Mouse (Mus musculus): ENCODE measurements around the gene Btbd9. TPM values are rescaled to one million over a fixed set of nuclear protein-coding genes. Genes with fewer than 3 reads are reported as not detected.

The Btbd9 gene
- polyA plus RNA-seq, 1 experiment = 25.6 TPM

DNA sequence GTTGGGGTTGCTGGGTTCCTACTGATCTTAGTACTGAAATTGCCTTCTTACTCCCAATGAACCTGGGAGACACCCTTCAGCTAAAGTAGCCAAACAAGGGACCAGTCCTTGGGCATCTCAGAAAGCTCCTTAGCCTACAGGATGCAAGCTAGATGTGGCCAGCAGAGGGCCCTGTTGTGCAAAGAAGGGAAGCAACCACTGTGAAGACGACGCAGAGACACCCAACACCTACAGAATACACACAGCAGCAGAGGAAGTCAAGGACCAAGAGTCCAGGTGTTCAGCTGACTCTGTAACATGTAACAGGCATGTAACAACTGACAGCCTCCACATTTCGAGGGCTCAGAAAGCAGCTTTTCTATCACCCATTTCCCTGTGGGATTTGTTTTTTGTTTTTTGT, 16.8 kb downstream of the Btbd9 start:
- WGBS = 39% methylated on average over 3 of the region's 3 CpGs
- Histone ChIP-seq H3K4me1 (ENCODE audit: control insufficient read depth, insufficient read depth, low read length) (no peaks in the 10 kb centered on the region), H3K4me3 (ENCODE audit: insufficient read depth, low read depth, low read length) (no peak overlapping the region), H3K36me3 (ENCODE audit: control insufficient read depth, insufficient read depth, low read length) (no peaks in the 10 kb centered on the region), H3K27me3 (replicated peaks; ENCODE audit: control insufficient read depth, insufficient read depth, low read length) (no peaks in the 10 kb centered on the region), H3K27ac (ENCODE audit: insufficient read depth, low read depth, low read length) (no peak overlapping the region)
- peak; percentile 81 for DNase-seq
- TF ChIP-seq CTCF (conservative IDR thresholded peaks at IDR 0.05; ENCODE audit: insufficient read depth, insufficient read length, low read depth, low read length) (peak; percentile 84), POLR2A (IDR thresholded peaks at IDR 0.05; ENCODE audit: low read depth, low read length) (no peak)

GRCm38 (mm10) chr17:30558623-30559022, 17.7 kb downstream of the Btbd9 start:
- WGBS = 85% methylated on average over 2 of the region's 2 CpGs
- Histone ChIP-seq H3K27ac (ENCODE audit: insufficient read depth, low read depth, low read length) (no peak overlapping the region), H3K4me3 (ENCODE audit: insufficient read depth, low read depth, low read length) (no peak overlapping the region), H3K4me1 (ENCODE audit: control insufficient read depth, insufficient read depth, low read length) (no peaks in the 10 kb centered on the region), H3K27me3 (replicated peaks; ENCODE audit: control insufficient read depth, insufficient read depth, low read length) (no peaks in the 10 kb centered on the region), H3K36me3 (ENCODE audit: control insufficient read depth, insufficient read depth, low read length) (no peaks in the 10 kb centered on the region)
- DNase-seq = no peak
- TF ChIP-seq CTCF (conservative IDR thresholded peaks at IDR 0.05; ENCODE audit: insufficient read depth, insufficient read length, low read depth, low read length) = no peak
- TF ChIP-seq POLR2A (IDR thresholded peaks at IDR 0.05; ENCODE audit: low read depth, low read length) = no peak

GRCm38 (mm10) chr17:30556512-30556911, 19.8 kb downstream of the Btbd9 start:
- Histone ChIP-seq H3K4me1 (ENCODE audit: control insufficient read depth, insufficient read depth, low read length) (no peaks in the 10 kb centered on the region), H3K27ac (ENCODE audit: insufficient read depth, low read depth, low read length) (no peak overlapping the region), H3K36me3 (ENCODE audit: control insufficient read depth, insufficient read depth, low read length) (no peaks in the 10 kb centered on the region), H3K4me3 (ENCODE audit: insufficient read depth, low read depth, low read length) (no peak overlapping the region), H3K27me3 (replicated peaks; ENCODE audit: control insufficient read depth, insufficient read depth, low read length) (no peaks in the 10 kb centered on the region)
- WGBS = 75% methylated on average over 3 of the region's 3 CpGs
- no peak for DNase-seq
- TF ChIP-seq CTCF (conservative IDR thresholded peaks at IDR 0.05; ENCODE audit: insufficient read depth, insufficient read length, low read depth, low read length) = no peak
- no peak for TF ChIP-seq POLR2A (IDR thresholded peaks at IDR 0.05; ENCODE audit: low read depth, low read length)

DNA sequence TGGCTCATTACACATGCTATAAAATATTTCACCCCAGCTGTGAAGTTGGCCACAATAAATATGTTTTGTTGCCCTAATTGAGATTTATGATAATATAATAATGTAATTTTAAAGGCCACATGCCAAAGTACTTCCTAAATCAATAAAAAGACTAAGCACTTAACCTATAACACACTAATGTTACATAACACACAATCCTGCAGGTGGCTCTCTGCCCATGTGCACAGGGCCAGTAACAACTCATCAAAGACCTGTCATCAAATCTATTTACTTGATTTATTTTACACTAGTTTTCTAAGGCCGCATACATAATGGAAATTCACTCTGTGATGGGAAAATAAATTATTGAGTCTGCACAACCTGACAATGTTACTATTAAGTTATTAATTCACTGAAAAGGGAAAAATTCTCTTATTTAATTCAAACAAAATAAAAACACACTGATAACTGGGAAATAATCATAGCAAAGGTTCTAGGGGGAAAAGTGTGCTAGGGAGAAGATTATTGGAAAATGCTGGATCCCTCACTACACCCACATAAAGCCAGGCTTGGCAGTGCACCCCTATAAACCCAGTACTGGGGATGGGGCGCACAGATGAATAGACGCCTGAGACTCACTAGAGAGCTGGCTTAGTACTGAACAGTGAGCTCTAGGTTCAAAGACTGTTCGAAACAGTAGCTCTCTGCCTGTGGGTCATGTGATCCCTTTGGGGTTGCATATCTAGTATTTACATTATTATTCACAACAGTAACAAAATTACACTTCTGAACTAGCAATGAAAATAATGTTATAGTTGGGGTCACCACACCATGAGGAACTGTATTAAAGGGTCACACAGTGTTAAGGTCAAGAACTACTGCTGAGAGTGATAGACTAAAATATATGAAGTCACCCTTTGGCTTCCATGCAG, 23.0 kb downstream of the Btbd9 start:
- Histone ChIP-seq H3K4me1 (ENCODE audit: control insufficient read depth, insufficient read depth, low read length) (no peaks in the 10 kb centered on the region), H3K4me3 (ENCODE audit: insufficient read depth, low read depth, low read length) (no peak overlapping the region), H3K36me3 (ENCODE audit: control insufficient read depth, insufficient read depth, low read length) (no peaks in the 10 kb centered on the region), H3K27ac (ENCODE audit: insufficient read depth, low read depth, low read length) (no peak overlapping the region), H3K27me3 (replicated peaks; ENCODE audit: control insufficient read depth, insufficient read depth, low read length) (no peaks in the 10 kb centered on the region)
- DNase-seq = no peak
- TF ChIP-seq CTCF (conservative IDR thresholded peaks at IDR 0.05; ENCODE audit: insufficient read depth, insufficient read length, low read depth, low read length) = no peak
- no peak for TF ChIP-seq POLR2A (IDR thresholded peaks at IDR 0.05; ENCODE audit: low read depth, low read length)
- 86% methylated on average over 4 of the region's 4 CpGs for WGBS

- TF ChIP-seq CTCF (conservative IDR thresholded peaks at IDR 0.05; ENCODE audit: insufficient read depth, insufficient read length, low read depth, low read length) = no peak
- no peak for TF ChIP-seq POLR2A (IDR thresholded peaks at IDR 0.05; ENCODE audit: low read depth, low read length)
- no peaks in the 10 kb centered on the region for H3K27me3 ChIP-seq (replicated peaks; ENCODE audit: control insufficient read depth, insufficient read depth, low read length)
- H3K27ac ChIP-seq (ENCODE audit: insufficient read depth, low read depth, low read length) = no peak overlapping the region
- H3K36me3 ChIP-seq (ENCODE audit: control insufficient read depth, insufficient read depth, low read length) = no peaks in the 10 kb centered on the region
- no peak overlapping the region for H3K4me3 ChIP-seq (ENCODE audit: insufficient read depth, low read depth, low read length)
- 41% methylated on average over 1 of the region's 1 CpGs for WGBS
- peaks cover 3% of the 10 kb centered on the region; the same call in 1 of the 2 replicates for H3K4me1 ChIP-seq (ENCODE audit: control insufficient read depth, insufficient read depth, low read length)
- no peak for DNase-seq
Measured at GRCm38 (mm10) chr17:30550774-30551107, 25.5 kb downstream of the Btbd9 start.

- H3K27ac ChIP-seq (ENCODE audit: insufficient read depth, low read depth, low read length) = no peak overlapping the region
Measured at GRCm38 (mm10) chr17:30549899-30550773, 26.2 kb downstream of the Btbd9 start.

GRCm38 (mm10) chr17:30539098-30539497, 37.2 kb downstream of the Btbd9 start:
- peak; percentile 76 for DNase-seq
- H3K27me3 ChIP-seq (replicated peaks; ENCODE audit: control insufficient read depth, insufficient read depth, low read length) = no peaks in the 10 kb centered on the region
- H3K4me1 ChIP-seq (ENCODE audit: control insufficient read depth, insufficient read depth, low read length) = peaks cover 5% of the 10 kb centered on the region
- no peak overlapping the region for H3K27ac ChIP-seq (ENCODE audit: insufficient read depth, low read depth, low read length)
- no peak overlapping the region for H3K4me3 ChIP-seq (ENCODE audit: insufficient read depth, low read depth, low read length)
- WGBS = 27% methylated on average over 8 of the region's 8 CpGs
- TF ChIP-seq POLR2A (IDR thresholded peaks at IDR 0.05; ENCODE audit: low read depth, low read length) (no peak), CTCF (conservative IDR thresholded peaks at IDR 0.05; ENCODE audit: insufficient read depth, insufficient read length, low read depth, low read length) (no peak)
- no peaks in the 10 kb centered on the region for H3K36me3 ChIP-seq (ENCODE audit: control insufficient read depth, insufficient read depth, low read length)

More at GRCm38 (mm10) chr17:30549899-30550773, 26.2 kb downstream of the Btbd9 start:
- TF ChIP-seq POLR2A (IDR thresholded peaks at IDR 0.05; ENCODE audit: low read depth, low read length) (no peak), CTCF (conservative IDR thresholded peaks at IDR 0.05; ENCODE audit: insufficient read depth, insufficient read length, low read depth, low read length) (no peak)
- Histone ChIP-seq H3K36me3 (ENCODE audit: control insufficient read depth, insufficient read depth, low read length) (no peaks in the 10 kb centered on the region), H3K4me1 (ENCODE audit: control insufficient read depth, insufficient read depth, low read length) (peaks cover 3% of the 10 kb centered on the region; the same call in 1 of the 2 replicates), H3K4me3 (ENCODE audit: insufficient read depth, low read depth, low read length) (no peak overlapping the region), H3K27me3 (replicated peaks; ENCODE audit: control insufficient read depth, insufficient read depth, low read length) (no peaks in the 10 kb centered on the region)
- no peak for DNase-seq
- 69% methylated on average over 9 of the region's 9 CpGs for WGBS
